Mouse (Mus musculus) limb, embryonic 10.5 days (tissue): Measurements from ENCODE around the gene Ubiad1. TPM values are rescaled to one million over a fixed set of nuclear protein-coding genes. Genes with fewer than 3 reads are reported as not detected.

Experiments
- DNase-seq: peaks from one replicate; pipeline ENCODE4 v3.0.0-alpha.2; 2017; ENCODE audit warnings: low spot score
- H3K27ac ChIP-seq: fragments of 300-500 bp; sonication (generic); 2 replicates; pipeline ENCODE4 v1.5.1; 2016; ENCODE audit warnings: mild to moderate bottlenecking
- H3K27me3 ChIP-seq: fragments of 300-500 bp; sonication (generic); 2 replicates; pipeline ENCODE4 v1.6.1; 2016; ENCODE audit warnings: low read depth, mild to moderate bottlenecking; ENCODE audit not compliant: poor library complexity, severe bottlenecking
- H3K36me3 ChIP-seq: fragments of 300-500 bp; sonication (generic); 2 replicates; pipeline ENCODE4 v1.6.1; 2016; ENCODE audit warnings: mild to moderate bottlenecking, moderate library complexity
- H3K4me1 ChIP-seq: fragments of 300-500 bp; sonication (generic); 2 replicates; pipeline ENCODE4 v1.6.1; 2016
- H3K4me3 ChIP-seq: fragments of 300-500 bp; sonication (generic); 2 replicates; pipeline ENCODE4 v1.5.1; 2016; ENCODE audit warnings: mild to moderate bottlenecking, moderate library complexity
- H3K9me3 ChIP-seq: fragments of 300-500 bp; sonication (generic); replicated peaks from 2 replicates; pipeline ENCODE4 v1.6.1; 2016; ENCODE audit warnings: mild to moderate bottlenecking
- WGBS: fragments of 180-500 bp; shearing (Covaris S2); methylation state at CpG from one replicate; pipeline ENCODE4 v1.1.7; 2016; 5-methylcytosine and 5-hydroxymethylcytosine counted together
- polyA plus RNA-seq: library from polyadenylated mRNA; unstranded; fragments of >200 nt; fragmentation: Nextera tagmentation; extraction: Ambion mirVana; gene quantifications from 2 replicates; pipeline ENCODE4 v1.2.1, GENCODE M21; 2016

Ubiad1 gene
- polyA plus RNA-seq: 25.9 and 26.4 TPM in 2 replicates

GRCm38 (mm10) chr4:148444250-148444967, at the start of gene Ubiad1:
Ubiad1 (minus strand) TSS chr4:148444771.
- Histone ChIP-seq H3K4me1 (peaks cover 32% of the 10 kb centered on the region), H3K27me3 (no peaks in the 10 kb centered on the region), H3K9me3 (no peaks in the 10 kb centered on the region), H3K27ac (peak within 1 kb of the TSS; percentile 92), H3K36me3 (peaks cover 23% of the 10 kb centered on the region), H3K4me3 (peak within 1 kb of the TSS; percentile 92)
- peak; percentile 95 for DNase-seq
- WGBS: under 1% methylated on average over 46 of the region's 46 CpGs

- Histone ChIP-seq H3K27me3 (no peaks in the 10 kb centered on the region), H3K27ac (no peak overlapping the region), H3K36me3 (peaks cover 95% of the 10 kb centered on the region), H3K9me3 (no peaks in the 10 kb centered on the region), H3K4me1 (peaks cover 7% of the 10 kb centered on the region), H3K4me3 (no peak overlapping the region)
- 93% methylated on average over 7 of the region's 7 CpGs for WGBS
- DNase-seq: no peak
Measured at GRCm38 (mm10) chr4:148491448-148491847, 46.9 kb upstream of the Ubiad1 start.

GRCm38 (mm10) chr4:148490502-148490901, 45.9 kb upstream of the Ubiad1 start:
- WGBS: 93% methylated on average over 6 of the region's 6 CpGs
- Histone ChIP-seq H3K27ac (no peak overlapping the region), H3K4me1 (peaks cover 16% of the 10 kb centered on the region), H3K36me3 (peaks cover 95% of the 10 kb centered on the region), H3K4me3 (no peak overlapping the region), H3K9me3 (no peaks in the 10 kb centered on the region), H3K27me3 (no peaks in the 10 kb centered on the region)
- no peak for DNase-seq

GRCm38 (mm10) chr4:148487841-148488240, 43.3 kb upstream of the Ubiad1 start:
- Histone ChIP-seq H3K27ac (no peak overlapping the region), H3K36me3 (peaks cover 97% of the 10 kb centered on the region), H3K27me3 (no peaks in the 10 kb centered on the region), H3K4me3 (no peak overlapping the region), H3K9me3 (no peaks in the 10 kb centered on the region), H3K4me1 (peaks cover 20% of the 10 kb centered on the region; the same call in 1 of the 2 replicates)
- 78% methylated on average over 2 of the region's 2 CpGs for WGBS
- no peak for DNase-seq

- DNase-seq: no peak
- Histone ChIP-seq H3K27ac (no peak overlapping the region), H3K36me3 (peaks cover 98% of the 10 kb centered on the region), H3K4me3 (no peak overlapping the region), H3K4me1 (peaks cover 20% of the 10 kb centered on the region; the same call in 1 of the 2 replicates), H3K27me3 (no peaks in the 10 kb centered on the region), H3K9me3 (no peaks in the 10 kb centered on the region)
- WGBS: 94% methylated on average over 12 of the region's 12 CpGs
Measured at GRCm38 (mm10) chr4:148484511-148484910, 39.9 kb upstream of the Ubiad1 start.

- H3K4me3 ChIP-seq: no peak overlapping the region
- H3K27me3 ChIP-seq: no peaks in the 10 kb centered on the region
- WGBS: 97% methylated on average over 2 of the region's 2 CpGs
- DNase-seq: no peak
- H3K27ac ChIP-seq: no peak overlapping the region
- peaks cover 15% of the 10 kb centered on the region; the same call in 1 of the 2 replicates for H3K4me1 ChIP-seq
- peaks cover 98% of the 10 kb centered on the region for H3K36me3 ChIP-seq
- H3K9me3 ChIP-seq: no peaks in the 10 kb centered on the region
Measured at GRCm38 (mm10) chr4:148481557-148482168, 37.1 kb upstream of the Ubiad1 start.

- Histone ChIP-seq H3K9me3 (no peaks in the 10 kb centered on the region), H3K4me1 (peaks cover 3% of the 10 kb centered on the region; the same call in 1 of the 2 replicates), H3K27ac (no peak overlapping the region), H3K27me3 (no peaks in the 10 kb centered on the region), H3K36me3 (peaks cover 98% of the 10 kb centered on the region), H3K4me3 (no peak overlapping the region)
- DNase-seq: no peak
- 98% methylated on average over 2 of the region's 2 CpGs for WGBS
Measured at GRCm38 (mm10) chr4:148480245-148480644, 35.7 kb upstream of the Ubiad1 start.

- WGBS: 88% methylated on average over 5 of the region's 5 CpGs
- DNase-seq: no peak
- H3K27ac ChIP-seq: no peak overlapping the region
- H3K27me3 ChIP-seq: no peaks in the 10 kb centered on the region
- peaks cover 34% of the 10 kb centered on the region for H3K4me1 ChIP-seq
- no peaks in the 10 kb centered on the region for H3K9me3 ChIP-seq
- no peak overlapping the region for H3K4me3 ChIP-seq
- peaks cover 97% of the 10 kb centered on the region for H3K36me3 ChIP-seq
Measured at GRCm38 (mm10) chr4:148473496-148473895, 28.9 kb upstream of the Ubiad1 start.

GRCm38 (mm10) chr4:148472436-148473174, 28.0 kb upstream of the Ubiad1 start:
- Histone ChIP-seq H3K36me3 (peaks cover 99% of the 10 kb centered on the region), H3K27ac (peak overlapping the region; percentile 83), H3K9me3 (no peaks in the 10 kb centered on the region)

GRCm38 (mm10) chr4:148471363-148471806, 26.8 kb upstream of the Ubiad1 start:
- H3K4me1 ChIP-seq: peaks cover 34% of the 10 kb centered on the region
- peak; percentile 61 for DNase-seq
- peaks cover 98% of the 10 kb centered on the region for H3K36me3 ChIP-seq
- no peaks in the 10 kb centered on the region for H3K9me3 ChIP-seq
- H3K27ac ChIP-seq: peak overlapping the region; percentile 83
- H3K4me3 ChIP-seq: no peak overlapping the region
- H3K27me3 ChIP-seq: no peaks in the 10 kb centered on the region
- 39% methylated on average over 10 of the region's 10 CpGs for WGBS

More at GRCm38 (mm10) chr4:148472436-148473174, 28.0 kb upstream of the Ubiad1 start:
- no peak for DNase-seq
- WGBS: 91% methylated on average over 8 of the region's 8 CpGs
- Histone ChIP-seq H3K4me1 (peaks cover 34% of the 10 kb centered on the region), H3K27me3 (no peaks in the 10 kb centered on the region), H3K4me3 (no peak overlapping the region)

GRCm38 (mm10) chr4:148469487-148470252, 25.1 kb upstream of the Ubiad1 start:
- Histone ChIP-seq H3K27ac (peak overlapping the region; percentile 83; the same call in 1 of the 2 replicates), H3K27me3 (no peaks in the 10 kb centered on the region), H3K4me1 (peaks cover 34% of the 10 kb centered on the region), H3K36me3 (peaks cover 98% of the 10 kb centered on the region), H3K9me3 (no peaks in the 10 kb centered on the region), H3K4me3 (no peak overlapping the region)
- no peak for DNase-seq
- 96% methylated on average over 11 of the region's 11 CpGs for WGBS

- 91% methylated on average over 10 of the region's 10 CpGs for WGBS
Measured at GRCm38 (mm10) chr4:148468396-148468795, 23.8 kb upstream of the Ubiad1 start.

More at GRCm38 (mm10) chr4:148468396-148468795, 23.8 kb upstream of the Ubiad1 start:
- H3K4me3 ChIP-seq: no peak overlapping the region
- DNase-seq: no peak
- no peaks in the 10 kb centered on the region for H3K9me3 ChIP-seq
- no peaks in the 10 kb centered on the region for H3K27me3 ChIP-seq
- peaks cover 98% of the 10 kb centered on the region for H3K36me3 ChIP-seq
- H3K4me1 ChIP-seq: peaks cover 33% of the 10 kb centered on the region
- no peak overlapping the region for H3K27ac ChIP-seq
